Mouse (Mus musculus) kidney, embryonic 16.5 days (tissue): ENCODE results near the gene St6galnac5. TPM values are rescaled to one million over a fixed set of nuclear protein-coding genes. Genes with fewer than 3 reads are reported as not detected.
A peak's percentile ranks its signal among the peaks of the same experiment; 100 is the strongest.

Experiments used
- ATAC-seq: fragments of 200-750 bp; cut with Nextera tagmentation; 2 replicates; pipeline ENCODE4 v1.8.0; 2017; ENCODE audit warnings: moderate TSS enrichment; ENCODE audit not compliant: low FRiP score, low TSS enrichment
- H3K27ac ChIP-seq: fragments of 300-500 bp; sonication (generic); 2 replicates; pipeline ENCODE4 v1.5.1; 2014; ENCODE audit warnings: low read length
- H3K27me3 ChIP-seq: fragments of 300-500 bp; sonication (generic); 2 replicates; pipeline ENCODE4 v1.6.1; 2014; ENCODE audit warnings: low read length, control low read depth, mixed read lengths; ENCODE audit not compliant: insufficient read depth
- H3K36me3 ChIP-seq: fragments of 300-500 bp; sonication (generic); 2 replicates; pipeline ENCODE4 v1.6.1; 2014; ENCODE audit warnings: low read length, control low read depth, mixed read lengths; ENCODE audit not compliant: insufficient read depth
- H3K4me1 ChIP-seq: fragments of 300-500 bp; sonication (generic); 2 replicates; pipeline ENCODE4 v1.6.1; 2014; ENCODE audit warnings: low read length, control low read depth, mixed read lengths; ENCODE audit not compliant: insufficient read depth
- H3K4me2 ChIP-seq: fragments of 300-500 bp; sonication (generic); replicated peaks from 2 replicates; pipeline ENCODE4 v1.6.1; 2014; ENCODE audit warnings: low read depth, low read length
- H3K4me3 ChIP-seq: fragments of 300-500 bp; sonication (generic); 2 replicates; pipeline ENCODE4 v1.5.1; 2014; ENCODE audit warnings: mild to moderate bottlenecking, low read length
- H3K9ac ChIP-seq: fragments of 300-500 bp; sonication (generic); replicated peaks from 2 replicates; pipeline ENCODE4 v1.6.1; 2014; ENCODE audit warnings: low read length
- H3K9me3 ChIP-seq: fragments of 300-500 bp; sonication (generic); 2 replicates; pipeline ENCODE4 v1.6.1; 2016; ENCODE audit warnings: low read length, control low read depth
- WGBS: fragments of 180-500 bp; shearing (Covaris S2); extraction: QIAGEN DNeasy Blood & Tissue Kit; methylation state at CpG from one replicate; pipeline ENCODE4 v1.1.7; 2014; 5-methylcytosine and 5-hydroxymethylcytosine counted together
- polyA plus RNA-seq: library from polyadenylated mRNA; unstranded; fragments of >200 nt; fragmentation: Nextera tagmentation; extraction: Ambion mirVana; gene quantifications from 2 replicates; pipeline ENCODE4 v1.2.1, GENCODE M21; 2015

St6galnac5 gene
- polyA plus RNA-seq, 1 experiment from 2014 or later: 0.85 TPM

- Histone ChIP-seq H3K27me3 (no peaks in the 10 kb centered on the region), H3K27ac (no peak overlapping the region), H3K4me1 (no peaks in the 10 kb centered on the region; the same call in 1 of the 2 replicates), H3K9ac (no peak overlapping the region), H3K4me3 (no peak overlapping the region), H3K9me3 (no peaks in the 10 kb centered on the region), H3K4me2 (no peak overlapping the region), H3K36me3 (no peaks in the 10 kb centered on the region)
- WGBS: 43% methylated on average over 3 of the region's 3 CpGs
- ATAC-seq: 0 out of 2 replicates have a peak, but pooled peaks have one; percentile 19
Measured at GRCm38 (mm10) chr3:152920365-152920764, 61.7 kb downstream of the St6galnac5 start.

- no peaks in the 10 kb centered on the region; the same call in 1 of the 2 replicates for H3K4me1 ChIP-seq
- no peaks in the 10 kb centered on the region for H3K9me3 ChIP-seq
- no peak for ATAC-seq
- no peak overlapping the region for H3K4me2 ChIP-seq
- no peak overlapping the region for H3K27ac ChIP-seq
- H3K36me3 ChIP-seq: no peaks in the 10 kb centered on the region
- no peaks in the 10 kb centered on the region for H3K27me3 ChIP-seq
- no peak overlapping the region for H3K9ac ChIP-seq
- 71% methylated on average over 10 of the region's 10 CpGs for WGBS
- no peak overlapping the region for H3K4me3 ChIP-seq
Measured at GRCm38 (mm10) chr3:152919101-152919500, 62.9 kb downstream of the St6galnac5 start.

GRCm38 (mm10) chr3:152917579-152917978 lies 64.5 kb downstream of the St6galnac5 start:
- Histone ChIP-seq H3K4me1 (peaks cover 3% of the 10 kb centered on the region; the same call in 1 of the 2 replicates), H3K27ac (no peak overlapping the region), H3K4me2 (no peak overlapping the region), H3K36me3 (no peaks in the 10 kb centered on the region), H3K9me3 (no peaks in the 10 kb centered on the region), H3K27me3 (no peaks in the 10 kb centered on the region), H3K9ac (no peak overlapping the region), H3K4me3 (no peak overlapping the region)
- 69% methylated on average over 8 of the region's 8 CpGs for WGBS
- no peak for ATAC-seq

GRCm38 (mm10) chr3:152914376-152914775 lies 67.7 kb downstream of the St6galnac5 start:
- no peak overlapping the region for H3K4me3 ChIP-seq
- no peak overlapping the region for H3K9ac ChIP-seq
- peaks cover 7% of the 10 kb centered on the region; the same call in 1 of the 2 replicates for H3K4me1 ChIP-seq
- 84% methylated on average over 6 of the region's 6 CpGs for WGBS
- H3K36me3 ChIP-seq: no peaks in the 10 kb centered on the region
- no peaks in the 10 kb centered on the region for H3K9me3 ChIP-seq
- H3K4me2 ChIP-seq: no peak overlapping the region
- H3K27ac ChIP-seq: no peak overlapping the region
- ATAC-seq: no peak
- no peaks in the 10 kb centered on the region for H3K27me3 ChIP-seq

- H3K27ac ChIP-seq: no peak overlapping the region
- H3K9me3 ChIP-seq: no peaks in the 10 kb centered on the region
- WGBS: 97% methylated on average over 3 of the region's 3 CpGs
- ATAC-seq: no peak
- no peaks in the 10 kb centered on the region for H3K36me3 ChIP-seq
- no peak overlapping the region for H3K9ac ChIP-seq
- no peak overlapping the region for H3K4me3 ChIP-seq
- H3K27me3 ChIP-seq: no peaks in the 10 kb centered on the region
- H3K4me1 ChIP-seq: peaks cover 7% of the 10 kb centered on the region; the same call in 1 of the 2 replicates
- no peak overlapping the region for H3K4me2 ChIP-seq
Measured at GRCm38 (mm10) chr3:152913625-152914024, 68.4 kb downstream of the St6galnac5 start.

- Histone ChIP-seq H3K4me3 (no peak overlapping the region), H3K27me3 (no peaks in the 10 kb centered on the region), H3K9ac (no peak overlapping the region), H3K4me1 (peaks cover 7% of the 10 kb centered on the region; the same call in 1 of the 2 replicates), H3K27ac (no peak overlapping the region), H3K36me3 (no peaks in the 10 kb centered on the region), H3K4me2 (no peak overlapping the region), H3K9me3 (no peaks in the 10 kb centered on the region)
- WGBS: 89% methylated on average over 10 of the region's 10 CpGs
- ATAC-seq: no peak
Measured at GRCm38 (mm10) chr3:152913150-152913549, 68.9 kb downstream of the St6galnac5 start.

GRCm38 (mm10) chr3:152912216-152913101 lies 69.6 kb downstream of the St6galnac5 start:
- Histone ChIP-seq H3K4me2 (no peak overlapping the region), H3K36me3 (no peaks in the 10 kb centered on the region), H3K9ac (no peak overlapping the region), H3K4me3 (no peak overlapping the region), H3K9me3 (no peaks in the 10 kb centered on the region), H3K27ac (no peak overlapping the region), H3K4me1 (peaks cover 7% of the 10 kb centered on the region; the same call in 1 of the 2 replicates), H3K27me3 (no peaks in the 10 kb centered on the region)
- 72% methylated on average over 23 of the region's 23 CpGs for WGBS
- 0 out of 2 replicates have a peak, but pooled peaks have one; percentile 33 for ATAC-seq

GRCm38 (mm10) chr3:152911578-152911977 lies 70.5 kb downstream of the St6galnac5 start:
- Histone ChIP-seq H3K4me2 (no peak overlapping the region), H3K27ac (no peak overlapping the region), H3K27me3 (no peaks in the 10 kb centered on the region), H3K36me3 (no peaks in the 10 kb centered on the region), H3K9me3 (no peaks in the 10 kb centered on the region), H3K4me3 (no peak overlapping the region), H3K9ac (no peak overlapping the region), H3K4me1 (peaks cover 7% of the 10 kb centered on the region; the same call in 1 of the 2 replicates)
- WGBS: 55% methylated on average over 4 of the region's 4 CpGs
- 0 out of 2 replicates have a peak, but pooled peaks have one; percentile 44 for ATAC-seq

- Histone ChIP-seq H3K4me2 (no peak overlapping the region), H3K36me3 (no peaks in the 10 kb centered on the region), H3K4me1 (peaks cover 6% of the 10 kb centered on the region; the same call in 1 of the 2 replicates), H3K27me3 (no peaks in the 10 kb centered on the region), H3K27ac (no peak overlapping the region), H3K9me3 (no peaks in the 10 kb centered on the region), H3K4me3 (no peak overlapping the region), H3K9ac (no peak overlapping the region)
- WGBS: 68% methylated on average over 5 of the region's 5 CpGs
- no peak for ATAC-seq
Measured at GRCm38 (mm10) chr3:152907683-152908082, 74.4 kb downstream of the St6galnac5 start.

GRCm38 (mm10) chr3:152907087-152907486 lies 75.0 kb downstream of the St6galnac5 start:
- no peaks in the 10 kb centered on the region for H3K9me3 ChIP-seq
- H3K27me3 ChIP-seq: no peaks in the 10 kb centered on the region
- no peak overlapping the region for H3K4me2 ChIP-seq
- H3K9ac ChIP-seq: no peak overlapping the region
- no peaks in the 10 kb centered on the region for H3K36me3 ChIP-seq
- no peak overlapping the region for H3K4me3 ChIP-seq
- WGBS: 73% methylated on average over 5 of the region's 5 CpGs
- no peak overlapping the region for H3K27ac ChIP-seq
- ATAC-seq: no peak
- no peaks in the 10 kb centered on the region for H3K4me1 ChIP-seq
